Mouse (Mus musculus) heart, postnatal 0 days (tissue): ENCODE measurements at regions not wholly inside any gene's neighbourhood (a gene's known extent, or its start where the extent isn't known, plus 50 kb on each side); places are given as distances from the start of the nearest gene placed in this dataset.

ENCODE experiments used
- CTCF ChIP-seq: IDR thresholded peaks from 2 replicates; pipeline ENCODE4 v1.5.1; 2016; ENCODE audit warnings: antibody characterized with exemption, control low read depth, low read depth
- EP300 ChIP-seq: IDR thresholded peaks from 2 replicates; pipeline ENCODE4 v1.6.1; 2016; ENCODE audit warnings: antibody characterized with exemption, low read depth

GRCm38 (mm10) chr3:156205246-156205645 is 356.3 kb upstream of the Negr1 start:
- TF ChIP-seq CTCF (no peak), EP300 (no peak)
